Mouse (Mus musculus) olfactory bulb, adult 2 months (tissue): ENCODE measurements around the gene Tmem176b.

Source experiments
- CTCF ChIP-seq: fragments of 200-500 bp; IDR thresholded peaks from 2 replicates; pipeline ENCODE4 v1.5.1; 2012; ENCODE audit warnings: low read depth, mild to moderate bottlenecking, low read length, moderate library complexity; ENCODE audit not compliant: insufficient read depth
- POLR2A ChIP-seq: fragments of 200-500 bp; IDR thresholded peaks from 2 replicates; pipeline ENCODE4 v1.6.1; 2012; ENCODE audit warnings: mild to moderate bottlenecking, low read depth, low read length, moderate library complexity; ENCODE audit not compliant: insufficient read depth

GRCm38 (mm10) chr6:48865152-48865745 lies 24.0 kb upstream of the Tmem176b start:
- TF ChIP-seq CTCF = no peak
- TF ChIP-seq POLR2A = no peak
